Mouse (Mus musculus) stomach, embryonic 15.5 days (tissue): ENCODE data around the gene Gm28048. TPM values are rescaled to one million over a fixed set of nuclear protein-coding genes. Genes with fewer than 3 reads are reported as not detected.

Source experiments
- ATAC-seq: fragments of 200-750 bp; cut with Nextera tagmentation; 2 replicates; pipeline ENCODE4 v1.8.0; 2017; ENCODE audit warnings: low read depth, moderate number of reproducible peaks, moderate TSS enrichment; ENCODE audit not compliant: insufficient read depth, low FRiP score
- H3K27ac ChIP-seq: fragments of 300-500 bp; sonication (generic); 2 replicates; pipeline ENCODE4 v1.5.1; 2015; ENCODE audit warnings: mild to moderate bottlenecking, inconsistent platforms
- H3K27me3 ChIP-seq: fragments of 300-500 bp; sonication (generic); replicated peaks from 2 replicates; pipeline ENCODE4 v1.6.1; 2015; ENCODE audit warnings: inconsistent platforms
- H3K36me3 ChIP-seq: fragments of 300-500 bp; sonication (generic); 2 replicates; pipeline ENCODE4 v1.6.1; 2015; ENCODE audit warnings: inconsistent platforms
- H3K4me1 ChIP-seq: fragments of 300-500 bp; sonication (generic); 2 replicates; pipeline ENCODE4 v1.6.1; 2015; ENCODE audit warnings: inconsistent platforms
- H3K4me2 ChIP-seq: fragments of 300-500 bp; sonication (generic); 2 replicates; pipeline ENCODE4 v1.6.1; 2015; ENCODE audit warnings: mild to moderate bottlenecking, inconsistent platforms
- H3K4me3 ChIP-seq: fragments of 300-500 bp; sonication (generic); replicated peaks from 2 replicates; pipeline ENCODE4 v1.5.1; 2015; ENCODE audit warnings: inconsistent platforms
- H3K9ac ChIP-seq: fragments of 300-500 bp; sonication (generic); 2 replicates; pipeline ENCODE4 v1.6.1; 2015; ENCODE audit warnings: inconsistent platforms
- H3K9me3 ChIP-seq: fragments of 300-500 bp; sonication (generic); 2 replicates; pipeline ENCODE4 v1.6.1; 2016; ENCODE audit warnings: inconsistent platforms
- WGBS: fragments of 180-500 bp; shearing (Covaris S2); methylation state at CpG from one replicate; pipeline ENCODE4 v1.1.7; 2015; 5-methylcytosine and 5-hydroxymethylcytosine counted together
- polyA plus RNA-seq: library from polyadenylated mRNA; unstranded; fragments of >200 nt; fragmentation: Nextera tagmentation; extraction: Ambion mirVana; gene quantifications from 2 replicates; pipeline ENCODE4 v1.2.1, GENCODE M21; 2015

The Gm28048 gene
- polyA plus RNA-seq, 1 experiment from 2014 or later: 12.1 TPM

GRCm38 (mm10) chr11:22798916-22799315 is 183.0 kb downstream of the Gm28048 start:
- H3K4me2 ChIP-seq: no peak overlapping the region
- no peaks in the 10 kb centered on the region for H3K9me3 ChIP-seq
- H3K27me3 ChIP-seq: no peaks in the 10 kb centered on the region
- no peak overlapping the region for H3K4me3 ChIP-seq
- no peak for ATAC-seq
- H3K9ac ChIP-seq: no peak overlapping the region
- 67% methylated on average over 5 of the region's 5 CpGs for WGBS
- no peak overlapping the region for H3K27ac ChIP-seq
- peaks cover 9% of the 10 kb centered on the region for H3K4me1 ChIP-seq
- no peaks in the 10 kb centered on the region for H3K36me3 ChIP-seq

DNA sequence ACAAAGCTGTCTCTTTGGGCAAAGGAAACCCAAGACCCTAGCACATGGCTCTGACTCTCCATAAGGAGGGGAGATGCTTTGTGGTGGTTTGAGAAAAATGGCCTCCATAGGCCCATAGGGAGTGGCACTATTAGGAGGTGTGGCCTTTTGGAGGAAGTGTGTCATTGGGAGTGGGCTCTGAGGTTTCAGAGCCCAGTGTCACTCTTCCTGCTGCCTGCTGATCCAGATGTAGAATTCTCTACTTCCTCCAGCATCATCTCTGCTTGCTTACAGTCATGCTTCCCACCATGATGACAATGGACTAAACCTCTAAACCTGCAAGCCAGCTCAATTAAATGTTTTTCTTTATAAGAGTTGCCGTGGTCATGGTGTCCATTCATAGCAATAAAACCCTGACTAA is 187.2 kb downstream of the Gm28048 start:
- ATAC-seq: no peak

DNA sequence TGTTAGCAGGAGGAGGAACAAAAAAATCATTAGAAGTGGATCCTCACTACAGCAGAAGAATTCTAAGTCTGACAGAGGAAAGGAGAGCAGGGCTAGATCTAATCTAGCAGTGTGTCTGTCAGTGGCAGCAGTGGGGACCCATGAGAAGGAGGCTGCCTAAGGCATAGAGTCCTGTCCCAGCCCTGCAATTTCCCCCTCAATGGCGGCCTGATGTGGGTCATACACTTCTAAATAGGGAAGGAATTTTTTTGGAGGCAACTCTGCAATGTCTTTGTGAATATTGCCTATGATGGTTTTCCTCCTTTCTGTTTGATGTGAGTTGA is 188.0 kb downstream of the Gm28048 start:
- no peak overlapping the region for H3K4me2 ChIP-seq
- H3K27ac ChIP-seq: no peak overlapping the region
- no peak for ATAC-seq
- no peaks in the 10 kb centered on the region for H3K4me1 ChIP-seq
- H3K36me3 ChIP-seq: no peaks in the 10 kb centered on the region
- no peak overlapping the region for H3K9ac ChIP-seq
- no peaks in the 10 kb centered on the region for H3K27me3 ChIP-seq
- H3K4me3 ChIP-seq: no peak overlapping the region
- no peaks in the 10 kb centered on the region for H3K9me3 ChIP-seq
- 80% methylated on average over 1 of the region's 1 CpGs for WGBS

More for the DNA sequence above, 187.2 kb downstream of the Gm28048 start:
- Histone ChIP-seq H3K27me3 (no peaks in the 10 kb centered on the region), H3K4me2 (no peak overlapping the region), H3K27ac (no peak overlapping the region), H3K9ac (no peak overlapping the region), H3K9me3 (no peaks in the 10 kb centered on the region), H3K4me1 (peaks cover 2% of the 10 kb centered on the region), H3K4me3 (no peak overlapping the region), H3K36me3 (no peaks in the 10 kb centered on the region)
- WGBS: 85% methylated on average over 1 of the region's 1 CpGs

DNA sequence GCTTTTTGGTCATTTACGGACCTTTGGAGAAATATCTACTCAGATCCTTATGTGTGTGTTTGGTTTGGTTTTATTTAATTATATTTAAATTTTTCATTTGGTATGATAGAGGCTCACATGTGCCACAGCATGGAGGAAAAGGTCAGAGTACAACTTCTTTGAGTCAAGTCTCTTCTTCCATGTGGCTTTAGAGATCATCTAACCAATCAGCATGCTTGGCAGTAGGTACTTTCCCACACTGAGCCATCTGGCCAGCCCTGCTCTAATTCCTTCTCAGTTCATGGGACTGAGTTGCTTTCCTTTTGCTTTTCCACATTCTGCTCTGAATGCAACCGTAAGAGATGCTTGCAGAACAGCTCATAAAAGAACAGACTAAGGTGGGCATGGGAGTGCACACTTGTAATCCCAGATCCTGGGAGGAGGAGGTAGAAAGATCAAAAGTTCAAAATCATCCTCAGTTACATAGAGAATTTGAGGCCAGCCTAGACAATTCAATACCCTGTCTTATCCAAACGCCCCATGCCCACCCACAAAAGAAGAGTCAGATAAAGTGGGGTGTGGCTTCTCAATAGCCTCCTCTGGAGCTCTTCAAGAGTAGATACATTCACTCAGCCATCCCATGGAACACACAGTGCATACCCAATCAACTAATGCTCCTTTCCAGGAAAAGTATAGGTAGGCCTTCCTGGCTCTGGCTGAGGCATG is 188.6 kb downstream of the Gm28048 start:
- Histone ChIP-seq H3K9ac (no peak overlapping the region), H3K36me3 (no peaks in the 10 kb centered on the region), H3K4me1 (no peaks in the 10 kb centered on the region), H3K27ac (no peak overlapping the region), H3K9me3 (no peaks in the 10 kb centered on the region), H3K27me3 (no peaks in the 10 kb centered on the region), H3K4me3 (no peak overlapping the region), H3K4me2 (no peak overlapping the region)
- ATAC-seq: peak; percentile 65; the same call in 1 of the 2 replicates
- 84% methylated on average over 3 of the region's 3 CpGs for WGBS

- WGBS: 91% methylated on average over 1 of the region's 1 CpGs
- Histone ChIP-seq H3K36me3 (no peaks in the 10 kb centered on the region), H3K4me3 (no peak overlapping the region), H3K27ac (no peak overlapping the region), H3K4me1 (no peaks in the 10 kb centered on the region), H3K9me3 (no peaks in the 10 kb centered on the region), H3K4me2 (no peak overlapping the region), H3K27me3 (no peaks in the 10 kb centered on the region), H3K9ac (no peak overlapping the region)
- no peak for ATAC-seq
These were observed 189.7 kb downstream of the Gm28048 start for GRCm38 (mm10) chr11:22792149-22792548.

DNA sequence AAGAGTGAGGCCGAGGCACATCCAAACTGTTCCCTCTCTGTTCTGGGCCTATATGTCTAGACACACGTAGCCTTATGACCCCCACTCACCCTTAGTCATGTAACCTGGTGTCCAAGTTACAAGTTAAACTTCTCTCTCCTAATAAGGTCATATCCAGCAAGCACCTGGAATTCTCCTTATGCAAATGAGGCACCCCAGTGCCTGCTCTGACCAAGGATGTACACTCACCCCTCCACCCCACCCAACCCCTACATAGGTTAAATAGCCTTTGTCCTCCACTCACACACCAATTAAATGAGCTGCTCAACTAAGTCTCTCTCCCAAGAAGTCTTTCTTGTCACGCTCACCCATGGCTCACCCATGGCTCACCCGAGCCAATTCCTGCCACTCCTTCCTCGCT is 190.2 kb downstream of the Gm28048 start:
- H3K9me3 ChIP-seq: no peaks in the 10 kb centered on the region
- WGBS: 80% methylated on average over 5 of the region's 5 CpGs
- no peak overlapping the region for H3K4me2 ChIP-seq
- no peaks in the 10 kb centered on the region for H3K36me3 ChIP-seq
- ATAC-seq: no peak
- no peak overlapping the region for H3K4me3 ChIP-seq
- H3K27ac ChIP-seq: no peak overlapping the region
- H3K27me3 ChIP-seq: no peaks in the 10 kb centered on the region
- H3K4me1 ChIP-seq: no peaks in the 10 kb centered on the region
- H3K9ac ChIP-seq: no peak overlapping the region

GRCm38 (mm10) chr11:22787833-22788232 is 194.1 kb downstream of the Gm28048 start:
- no peak overlapping the region for H3K9ac ChIP-seq
- no peaks in the 10 kb centered on the region for H3K36me3 ChIP-seq
- no peaks in the 10 kb centered on the region for H3K27me3 ChIP-seq
- H3K4me2 ChIP-seq: no peak overlapping the region
- no peak overlapping the region for H3K27ac ChIP-seq
- no peak for ATAC-seq
- H3K4me1 ChIP-seq: 0 out of 2 replicates have a peak, but pooled peaks cover 4% of the 10 kb centered on the region
- H3K9me3 ChIP-seq: no peaks in the 10 kb centered on the region
- no peak overlapping the region for H3K4me3 ChIP-seq
- 88% methylated on average over 2 of the region's 2 CpGs for WGBS

Other genes starting within 250 kb of the Gm28048 start
- gene B3gnt2, start 121.1 kb downstream of the Gm28048 start, polyA plus RNA-seq: 11.8 and 13.6 TPM in 2 replicates
- gene Zrsr1, start 10.1 kb downstream of the Gm28048 start, polyA plus RNA-seq: 2.5 and 2.7 TPM in 2 replicates
- 368 and 394 TPM in 2 replicates for gene Commd1, start 292 bp upstream of the Gm28048 start, polyA plus RNA-seq
- gene Cct4, start 8.4 kb upstream of the Gm28048 start, polyA plus RNA-seq: 248 and 251 TPM in 2 replicates
- gene Fam161a, start 25.4 kb upstream of the Gm28048 start, polyA plus RNA-seq: 2.7 and 4.0 TPM in 2 replicates